Mouse (Mus musculus): ENCODE measurements around the gene Col25a1.

Col25a1 gene

GRCm38 (mm10) chr3:130473970-130474369 lies 342.7 kb downstream of the Col25a1 start:
- no peak for DNase-seq

GRCm38 (mm10) chr3:130482513-130482912 lies 351.2 kb downstream of the Col25a1 start:
- DNase-seq = no peak

GRCm38 (mm10) chr3:130488839-130489238 lies 357.5 kb downstream of the Col25a1 start:
- no peak for DNase-seq

GRCm38 (mm10) chr3:130494192-130494591 lies 362.9 kb downstream of the Col25a1 start:
- no peak for DNase-seq

GRCm38 (mm10) chr3:130494665-130495396 lies 363.5 kb downstream of the Col25a1 start:
- DNase-seq = no peak

GRCm38 (mm10) chr3:130497036-130497435 lies 365.7 kb downstream of the Col25a1 start:
- DNase-seq = no peak

GRCm38 (mm10) chr3:130501713-130502112 lies 370.4 kb downstream of the Col25a1 start:
- no peak for DNase-seq

GRCm38 (mm10) chr3:130508330-130508729 lies 377.0 kb downstream of the Col25a1 start:
- DNase-seq = no peak

GRCm38 (mm10) chr3:130518457-130518879 lies 387.2 kb downstream of the Col25a1 start:
- DNase-seq = no peak

- no peak for DNase-seq
Observed at GRCm38 (mm10) chr3:130521834-130522476, 390.7 kb downstream of the Col25a1 start.

- no peak for DNase-seq
Observed at GRCm38 (mm10) chr3:130523019-130523418, 391.7 kb downstream of the Col25a1 start.

- no peak for DNase-seq
Observed at GRCm38 (mm10) chr3:130524367-130525137, 393.3 kb downstream of the Col25a1 start.

GRCm38 (mm10) chr3:130535021-130535420 lies 403.7 kb downstream of the Col25a1 start:
- DNase-seq = no peak

GRCm38 (mm10) chr3:130541541-130541940 lies 410.2 kb downstream of the Col25a1 start:
- no peak for DNase-seq

- no peak for DNase-seq
Observed at GRCm38 (mm10) chr3:130545995-130546394, 414.7 kb downstream of the Col25a1 start.

- no peak for DNase-seq
Observed at GRCm38 (mm10) chr3:130549066-130549465, 417.8 kb downstream of the Col25a1 start.

GRCm38 (mm10) chr3:130556263-130556662 lies 425.0 kb downstream of the Col25a1 start:
- DNase-seq = no peak

- no peak for DNase-seq
Observed at GRCm38 (mm10) chr3:130565586-130565985, 434.3 kb downstream of the Col25a1 start.

- no peak for DNase-seq
Observed at GRCm38 (mm10) chr3:130568331-130569095, 437.2 kb downstream of the Col25a1 start.

- no peak for DNase-seq
Observed at GRCm38 (mm10) chr3:130573243-130573642, 441.9 kb downstream of the Col25a1 start.

- DNase-seq = no peak
Observed at GRCm38 (mm10) chr3:130574652-130575051, 443.4 kb downstream of the Col25a1 start.

GRCm38 (mm10) chr3:130576683-130577082 lies 445.4 kb downstream of the Col25a1 start:
- peak; percentile 8 to 10 for DNase-seq

- DNase-seq = no peak
Observed at GRCm38 (mm10) chr3:130579501-130579900, 448.2 kb downstream of the Col25a1 start.

Measured in thymus, postnatal 36 days (tissue).